Mouse (Mus musculus) A20 (cell line): ENCODE measurements around the gene Cnbp.

ENCODE experiments used
- DNase-seq: peaks from one replicate; pipeline ENCODE4 v3.0.0-alpha.2; 2011; ENCODE audit warnings: low read depth, low spot score

The Cnbp gene

GRCm38 (mm10) chr6:87850900-87851614, at the start of gene Cnbp:
Gene Cnbp (minus strand): TSS chr6:87851106.
- DNase-seq: peak; percentile 97

GRCm38 (mm10) chr6:87898028-87898427, 47.1 kb upstream of the Cnbp start:
- DNase-seq: no peak

GRCm38 (mm10) chr6:87893931-87894330, 43.0 kb upstream of the Cnbp start:
- DNase-seq: no peak

- DNase-seq: peak; percentile 99
Measured at GRCm38 (mm10) chr6:87887594-87888233, 36.8 kb upstream of the Cnbp start, which contains the start of gene Copg1. Gene Copg1 (plus strand): TSS chr6:87887814.

- no peak for DNase-seq
Measured at GRCm38 (mm10) chr6:87886721-87887120, 35.8 kb upstream of the Cnbp start.

- no peak for DNase-seq
Measured at GRCm38 (mm10) chr6:87882816-87883215, 31.9 kb upstream of the Cnbp start.

- no peak for DNase-seq
Measured at GRCm38 (mm10) chr6:87882221-87882620, 31.3 kb upstream of the Cnbp start.

GRCm38 (mm10) chr6:87879628-87880027, 28.7 kb upstream of the Cnbp start:
- DNase-seq: no peak

GRCm38 (mm10) chr6:87879010-87879409, 28.1 kb upstream of the Cnbp start:
- no peak for DNase-seq

- DNase-seq: peak; percentile 48
Measured at GRCm38 (mm10) chr6:87876068-87876643, 25.2 kb upstream of the Cnbp start.

GRCm38 (mm10) chr6:87875562-87875961, 24.7 kb upstream of the Cnbp start:
- DNase-seq: no peak

- no peak for DNase-seq
Measured at GRCm38 (mm10) chr6:87875083-87875482, 24.2 kb upstream of the Cnbp start.

- DNase-seq: no peak
Measured at GRCm38 (mm10) chr6:87873963-87874362, 23.1 kb upstream of the Cnbp start.

- DNase-seq: no peak
Measured at GRCm38 (mm10) chr6:87873104-87873503, 22.2 kb upstream of the Cnbp start.

GRCm38 (mm10) chr6:87871240-87871639, 20.3 kb upstream of the Cnbp start:
- DNase-seq: no peak

- no peak for DNase-seq
Measured at GRCm38 (mm10) chr6:87870440-87870839, 19.5 kb upstream of the Cnbp start.

- DNase-seq: no peak
Measured at GRCm38 (mm10) chr6:87868871-87869506, 18.1 kb upstream of the Cnbp start.

- no peak for DNase-seq
Measured at GRCm38 (mm10) chr6:87867256-87867655, 16.4 kb upstream of the Cnbp start.

- DNase-seq: no peak
Measured at GRCm38 (mm10) chr6:87866211-87866610, 15.3 kb upstream of the Cnbp start.

GRCm38 (mm10) chr6:87857071-87857470, 6.2 kb upstream of the Cnbp start:
- DNase-seq: no peak

GRCm38 (mm10) chr6:87853446-87853845, 2.5 kb upstream of the Cnbp start:
- DNase-seq: peak; percentile 47

GRCm38 (mm10) chr6:87851871-87852270, 965 bp upstream of the Cnbp start:
- DNase-seq: peak; percentile 46
